ENCODE assay signal across 8 mouse cellular contexts in genomic region chr1:106796987-106797779, GRCm38 (mm10). TPM values are rescaled to one million over a fixed set of nuclear protein-coding genes. Genes with fewer than 3 reads are reported as not detected.
A peak's percentile ranks its signal among the peaks of the same experiment; 100 is the strongest.
DNase-seq lines count a peak whose midpoint lies in the region; ATAC-seq and TF ChIP-seq lines count a peak whose summit lies in the region.

No protein-coding gene starts in this region.

- peak overlapping the region; percentile 57 for H3K9ac ChIP-seq in ES-E14 (ENCODE audit: insufficient read depth, low read depth, low read length, poor library complexity, severe bottlenecking)
- no peak overlapping the region for H3K9ac ChIP-seq in heart, embryonic 15.5 days

- H3K4me2 ChIP-seq in heart, embryonic 15.5 days = peak overlapping the region; percentile 66

- no peaks in the 10 kb centered on the region for H3K9me3 ChIP-seq in ES-E14 (ENCODE audit: control insufficient read depth, insufficient read depth, low read depth, low read length)
- no peaks in the 10 kb centered on the region for H3K9me3 ChIP-seq in heart, embryonic 15.5 days (replicated peaks)

- ATAC-seq in heart, embryonic 15.5 days (replicated peaks; ENCODE audit: insufficient number of reproducible peaks, insufficient read depth, low FRiP score, low read depth) = no peak
- peak; percentile 3; the same call in 1 of the 2 replicates for ATAC-seq in megakaryocyte, adult 5-6 weeks (ENCODE audit: poor library complexity, severe bottlenecking)

- H3K27me3 ChIP-seq in heart, embryonic 15.5 days = no peaks in the 10 kb centered on the region

- H3K4me1 ChIP-seq in ES-E14 (ENCODE audit: control insufficient read depth in 2 of 2, insufficient read depth in 2 of 2, low read length in 2 of 2, poor library complexity in 1 of 2) = 0 out of 4 replicates have a peak, but pooled peaks cover 0 to 4% of the 10 kb centered on the region in 2 experiments
- H3K4me1 ChIP-seq in heart, embryonic 15.5 days (replicated peaks) = peaks cover 20% of the 10 kb centered on the region; the same call in 1 of the 2 replicates

- H3K36me3 ChIP-seq in ES-E14 (ENCODE audit: control insufficient read depth, insufficient read depth, low read length, poor library complexity, severe bottlenecking) = no peaks in the 10 kb centered on the region; the same call in 1 of the 2 replicates
- H3K36me3 ChIP-seq in heart, embryonic 15.5 days = no peaks in the 10 kb centered on the region

- no peak for TF ChIP-seq CTCF in gastrocnemius, adult 2 months (IDR thresholded peaks at IDR 0.05)

- DNase-seq in gastrocnemius, adult 2 months = no peak
- no peak for DNase-seq in gastrocnemius, postnatal 25 days
- no peak for DNase-seq in ES-E14 (ENCODE audit: low read depth, low spot score)
- DNase-seq in adrenal gland, adult (ENCODE audit: inconsistent age in 2 of 2, low spot score in 1 of 2) = no peak
- no peak for DNase-seq in spleen, postnatal 10 days (ENCODE audit: low spot score in 2 of 2)
- DNase-seq in cerebellum, adult 18-20 months = no peak

- intact Hi-C loops in gastrocnemius, adult 2 months (cut with DNase I) = loop anchor here (1.0 kb wide), 1 partner anchor 37 kb away; no protein-coding TSS in a partner anchor

- in situ Hi-C loops in ES-E14 (cut with MboI; ENCODE audit: low sequenced_read_pairs in 2 of 2, unreplicated experiment in 2 of 2) = no loop called here

- H3K4me3 ChIP-seq in gastrocnemius, adult 2 months = peak overlapping the region; percentile 100
- H3K4me3 ChIP-seq in ES-E14 (ENCODE audit: insufficient read depth in 1 of 2, low read depth in 1 of 2, low read length in 2 of 2, poor library complexity in 1 of 2, severe bottlenecking in 1 of 2) = peak overlapping the region; percentile 44 to 49
- peak overlapping the region; percentile 98 for H3K4me3 ChIP-seq in heart, embryonic 15.5 days

- peak overlapping the region; percentile 97 for H3K27ac ChIP-seq in gastrocnemius, adult 2 months
- no peak overlapping the region for H3K27ac ChIP-seq in ES-E14 (ENCODE audit: insufficient read depth, low read depth, low read length, poor library complexity, severe bottlenecking)
- peak overlapping the region; percentile 95; the same call in 1 of the 2 replicates for H3K27ac ChIP-seq in heart, embryonic 15.5 days

- 61% methylated on average over 7 of the region's 7 CpGs for WGBS in heart, embryonic 15.5 days

TF ChIP-seq in ES-E14, 5 proteins besides CTCF, POLR2A, EP300 and RAD21:
- TF ChIP-seq MAFK (IDR thresholded peaks at IDR 0.05; ENCODE audit: insufficient read depth, low read depth, low read length) = no peak
- TF ChIP-seq HCFC1 (IDR thresholded peaks at IDR 0.05; ENCODE audit: borderline replicate concordance, insufficient read depth, low read length) = no peak
- TF ChIP-seq ZC3H11A (IDR thresholded peaks at IDR 0.05; ENCODE audit: borderline replicate concordance, low read depth, low read length) = no peak
- no peak for TF ChIP-seq ZNF384 (IDR thresholded peaks at IDR 0.05; ENCODE audit: low read depth, low read length)

RNA-seq across cellular contexts. Expression of gene Vps4b, which starts 0.7 kb away (rescaled TPM):
- total RNA-seq in gastrocnemius, adult 2 months (2021) = 10 to 100 TPM; 18.5 to 20.2 TPM
- total RNA-seq in gastrocnemius, postnatal 25 days (2021) = 10 to 100 TPM; 16.7 to 20.1 TPM
- total RNA-seq in ES-E14 (2012; rRNA removed) = 42.1 and 56.3 TPM in 2 replicates
- 39.3 and 41.1 TPM in 2 replicates for polyA plus RNA-seq in heart, embryonic 15.5 days (2015; fragmentation: Nextera tagmentation; extraction: Ambion mirVana)
- 84.6 and 117 TPM in 2 replicates for total RNA-seq in megakaryocyte, adult 5-6 weeks (2015)
- total RNA-seq in megakaryocyte, adult 5-6 weeks (2017) = 95.5 and 121 TPM in 2 replicates

RNA-seq across cellular contexts. Expression of gene Kdsr, which starts 37.7 kb away (rescaled TPM):
- 1 to 10 TPM; 3.9 to 4.4 TPM for total RNA-seq in gastrocnemius, adult 2 months (2021)
- total RNA-seq in gastrocnemius, postnatal 25 days (2021) = 1 to 10 TPM; 3.7 to 4.8 TPM
- 29.9 and 38.3 TPM in 2 replicates for total RNA-seq in ES-E14 (2012; rRNA removed)
- 7.4 and 9.0 TPM in 2 replicates for polyA plus RNA-seq in heart, embryonic 15.5 days (2015; fragmentation: Nextera tagmentation; extraction: Ambion mirVana)
- 6.5 and 7.1 TPM in 2 replicates for total RNA-seq in megakaryocyte, adult 5-6 weeks (2015)
- total RNA-seq in megakaryocyte, adult 5-6 weeks (2017) = 13.7 and 17.8 TPM in 2 replicates

Comparison
In these comparisons a context has a peak if more than half of its experiments do, and no peak if none do; other contexts are left out.
1. H3K4me3 ChIP-seq: peak in every context shown above with its lines; median percentile 100 in gastrocnemius, adult 2 months; 98 in heart, embryonic 15.5 days; 46 in ES-E14.